Mouse (Mus musculus) heart, embryonic 14.5 days (tissue): ENCODE measurements at regions not wholly inside any gene's neighbourhood (a gene's known extent, or its start where the extent isn't known, plus 50 kb on each side); places are given as distances from the start of the nearest gene placed in this dataset.

Source experiments
- ATAC-seq: fragments of 200-750 bp; cut with Nextera tagmentation; 2 replicates; pipeline ENCODE4 v1.8.0; 2017; ENCODE audit warnings: low read depth, moderate TSS enrichment; ENCODE audit not compliant: insufficient number of reproducible peaks, insufficient read depth, low FRiP score
- H3K27ac ChIP-seq, 2 experiments: fragments of 200-500 bp in 1 of 2; fragments of 300-500 bp in 1 of 2; sonication (generic) in 1 of 2; replicated peaks in 1 of 2; 2 replicates each; pipeline ENCODE4 v1.5.1; 2012 to 2014; ENCODE audit warnings: low read depth in 2 of 2, low read length in 2 of 2, control low read depth in 1 of 2, mild to moderate bottlenecking in 1 of 2, mixed read lengths in 1 of 2; ENCODE audit not compliant: control insufficient read depth in 1 of 2, insufficient read depth in 1 of 2
- H3K27me3 ChIP-seq: fragments of 300-500 bp; sonication (generic); 2 replicates; pipeline ENCODE4 v1.6.1; 2014; ENCODE audit warnings: mild to moderate bottlenecking, low read length, control low read depth; ENCODE audit not compliant: control insufficient read depth, insufficient read depth
- H3K36me3 ChIP-seq: fragments of 300-500 bp; sonication (generic); 2 replicates; pipeline ENCODE4 v1.6.1; 2014; ENCODE audit warnings: mild to moderate bottlenecking, control low read depth, low read length, mixed read lengths; ENCODE audit not compliant: control insufficient read depth, insufficient read depth
- H3K4me1 ChIP-seq, 2 experiments: fragments of 200-500 bp in 1 of 2; fragments of 300-500 bp in 1 of 2; sonication (generic) in 1 of 2; 2 replicates each; pipeline ENCODE4 v1.6.1; 2012 to 2014; ENCODE audit warnings: low read length in 2 of 2, control low read depth in 1 of 2, mixed read lengths in 1 of 2; ENCODE audit not compliant: control insufficient read depth in 2 of 2, insufficient read depth in 2 of 2
- H3K4me2 ChIP-seq: fragments of 300-500 bp; sonication (generic); 2 replicates; pipeline ENCODE4 v1.6.1; 2014; ENCODE audit warnings: mild to moderate bottlenecking, low read length
- H3K4me3 ChIP-seq, 2 experiments: fragments of 200-500 bp in 1 of 2; fragments of 300-500 bp in 1 of 2; sonication (generic) in 1 of 2; 2 replicates each; pipeline ENCODE4 v1.5.1; 2012 to 2014; ENCODE audit warnings: low read length in 2 of 2, mild to moderate bottlenecking in 2 of 2, control low read depth in 1 of 2, low read depth in 1 of 2, moderate library complexity in 1 of 2; ENCODE audit not compliant: control insufficient read depth in 1 of 2, insufficient read depth in 1 of 2
- H3K9ac ChIP-seq: fragments of 300-500 bp; sonication (generic); 2 replicates; pipeline ENCODE4 v1.6.1; 2014; ENCODE audit warnings: mild to moderate bottlenecking, low read length
- H3K9me3 ChIP-seq: fragments of 300-500 bp; sonication (generic); 2 replicates; pipeline ENCODE4 v1.6.1; 2016; ENCODE audit warnings: low read length, control low read depth; ENCODE audit not compliant: control insufficient read depth
- WGBS: fragments of 180-500 bp; shearing (Covaris S2); extraction: QIAGEN DNeasy Blood & Tissue Kit; methylation state at CpG from one replicate; pipeline ENCODE4 v1.1.7; 2014; 5-methylcytosine and 5-hydroxymethylcytosine counted together

DNA sequence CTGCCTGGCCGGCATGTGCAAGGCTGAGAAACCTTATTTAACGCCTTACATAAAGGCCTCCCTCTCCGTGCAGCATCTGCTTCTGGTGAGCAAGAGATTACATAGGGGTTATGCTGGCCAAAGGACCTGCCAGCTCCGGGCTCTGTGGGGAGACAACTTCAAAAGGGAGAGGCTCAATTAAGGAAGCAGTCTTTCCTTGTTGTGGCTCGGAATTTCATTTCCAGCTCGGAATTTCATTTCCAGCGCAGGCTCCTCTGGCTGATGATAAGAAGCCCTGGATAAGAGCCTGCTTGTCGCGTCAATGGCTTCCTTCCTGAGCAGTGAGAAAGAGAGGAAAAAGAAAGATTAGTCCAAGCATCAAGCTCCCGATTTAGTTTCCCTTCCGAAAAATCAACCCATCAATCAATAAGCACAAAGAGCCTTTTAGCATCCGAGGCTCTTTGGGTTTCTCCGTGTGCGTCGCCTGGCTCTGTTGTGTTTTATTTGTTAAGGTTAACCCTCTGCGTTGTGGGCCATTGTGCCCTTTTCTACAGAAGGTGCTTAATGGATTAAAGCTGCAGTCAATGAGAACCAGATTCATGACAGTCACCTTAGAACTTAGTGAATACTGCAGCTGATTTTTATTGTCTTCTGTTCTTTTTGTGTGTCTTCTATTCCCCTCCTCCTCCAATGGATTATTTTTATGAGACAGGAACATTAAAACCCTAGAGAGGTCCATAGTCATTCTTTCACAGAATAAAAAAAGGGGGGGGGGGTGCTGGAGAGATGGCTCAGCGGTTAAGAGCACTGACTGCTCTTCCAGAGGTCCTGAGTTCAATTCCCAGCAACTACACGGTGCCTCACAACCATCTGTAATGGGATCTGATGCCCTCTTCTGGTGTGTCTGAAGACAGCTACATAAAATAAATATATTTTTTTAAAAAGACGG is 218.3 kb downstream of the Myo1b start:
- no peaks in the 10 kb centered on the region for H3K27me3 ChIP-seq
- H3K36me3 ChIP-seq, result no peaks in the 10 kb centered on the region
- no peak for ATAC-seq
- WGBS, result 16% methylated on average over 19 of the region's 19 CpGs
- H3K4me3 ChIP-seq, result peak overlapping the region; percentile 33 to 35
- H3K4me1 ChIP-seq, result peaks cover 6 to 14% of the 10 kb centered on the region in 2 experiments; a peak in 3 of 4 replicates
- H3K9me3 ChIP-seq, result no peaks in the 10 kb centered on the region
- H3K27ac ChIP-seq, result peak overlapping the region; percentile 45 to 68
- H3K4me2 ChIP-seq, result peak overlapping the region; percentile 64
- H3K9ac ChIP-seq, result peak overlapping the region; percentile 57

DNA sequence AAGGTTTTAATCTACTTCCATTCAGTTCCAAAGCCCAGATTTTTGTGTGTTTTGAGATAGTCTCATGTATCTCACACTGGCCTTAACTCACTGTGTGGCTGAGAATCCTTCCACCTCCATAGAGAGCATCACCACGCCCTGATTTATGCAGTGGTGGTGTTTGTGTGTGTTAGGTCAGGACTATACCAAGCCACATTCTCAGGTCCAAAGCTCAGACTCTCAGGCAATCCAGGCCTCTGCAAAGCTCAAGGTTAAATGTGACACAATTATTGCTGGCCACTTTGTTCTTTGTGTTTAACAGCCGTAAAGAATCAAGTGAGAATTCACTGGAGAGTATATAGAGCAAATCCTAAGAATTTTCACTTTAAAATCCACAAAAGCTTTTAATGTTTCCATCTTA is 218.2 kb upstream of the Nabp1 start:
- no peak for ATAC-seq
- 68% methylated on average over 2 of the region's 2 CpGs for WGBS

DNA sequence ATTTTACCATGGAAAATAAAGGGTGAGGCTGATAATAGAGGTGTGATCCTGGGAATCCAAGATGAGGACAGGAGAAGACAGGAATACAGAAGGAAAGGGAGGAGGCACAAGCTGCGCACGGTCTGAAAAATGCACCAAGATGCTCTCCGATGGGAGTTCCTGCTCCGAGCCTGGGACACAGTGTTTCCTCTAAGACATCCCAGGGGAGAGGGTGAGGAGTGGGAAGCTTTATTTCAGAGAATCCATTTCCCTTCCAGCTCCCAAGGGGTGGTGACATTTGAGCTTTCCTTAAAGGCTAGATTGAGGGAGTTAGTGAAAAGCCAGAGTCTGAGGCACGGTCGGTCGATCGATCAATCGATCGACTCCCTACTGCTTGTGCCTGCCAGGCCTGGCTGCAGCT is 212.7 kb upstream of the Nabp1 start:
- ATAC-seq, result no peak
- no peaks in the 10 kb centered on the region for H3K9me3 ChIP-seq
- no peaks in the 10 kb centered on the region for H3K36me3 ChIP-seq
- H3K4me3 ChIP-seq, result no peak overlapping the region
- no peak overlapping the region for H3K9ac ChIP-seq
- H3K27me3 ChIP-seq, result no peaks in the 10 kb centered on the region
- no peak overlapping the region for H3K4me2 ChIP-seq
- no peak overlapping the region for H3K27ac ChIP-seq
- peaks cover 0 to 5% of the 10 kb centered on the region in 2 experiments; a peak in 3 of 4 replicates for H3K4me1 ChIP-seq
- 86% methylated on average over 10 of the region's 10 CpGs for WGBS

More for the DNA sequence above, 218.2 kb upstream of the Nabp1 start:
- no peak overlapping the region for H3K9ac ChIP-seq
- H3K27me3 ChIP-seq, result no peaks in the 10 kb centered on the region
- H3K36me3 ChIP-seq, result no peaks in the 10 kb centered on the region
- no peak overlapping the region for H3K4me3 ChIP-seq
- no peak overlapping the region for H3K4me2 ChIP-seq
- H3K9me3 ChIP-seq, result no peaks in the 10 kb centered on the region
- peaks cover 6 to 14% of the 10 kb centered on the region in 2 experiments; a peak in 3 of 4 replicates for H3K4me1 ChIP-seq
- no peak overlapping the region for H3K27ac ChIP-seq

DNA sequence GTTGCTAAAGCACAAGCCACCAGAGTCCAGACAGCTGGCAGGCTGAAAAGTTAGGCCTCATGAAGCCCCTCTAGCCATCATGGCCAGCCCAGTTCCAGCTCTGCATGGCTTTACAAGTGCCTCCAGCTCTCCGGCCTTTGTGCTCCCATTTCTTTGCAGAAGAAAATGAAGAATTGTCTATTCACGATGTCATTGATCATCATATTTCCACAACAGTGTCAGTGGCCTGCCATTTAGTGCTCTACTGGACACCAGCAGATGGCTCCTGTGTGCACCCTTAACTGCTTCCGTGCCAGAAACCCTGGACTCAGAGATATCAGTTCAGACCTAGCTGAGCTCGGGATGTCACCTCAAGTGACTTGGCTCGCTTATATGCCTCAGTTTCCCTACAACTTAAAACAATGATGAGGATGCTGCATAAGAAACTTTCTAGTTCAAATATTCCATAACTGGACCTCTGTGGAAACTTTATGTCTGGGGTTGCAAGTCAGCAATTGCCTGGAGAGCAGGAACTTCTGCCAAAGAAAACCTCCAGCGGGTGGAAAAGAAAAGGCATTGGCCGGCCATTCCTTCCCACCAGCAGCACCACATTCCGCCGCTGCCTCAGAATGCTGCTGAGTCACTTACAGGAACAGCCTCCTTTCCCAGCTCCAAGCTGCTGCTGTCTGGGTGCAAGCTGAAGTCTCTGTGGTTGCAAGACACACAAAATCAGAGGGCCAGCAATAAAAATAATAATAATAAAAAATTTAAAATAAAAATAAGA is 211.4 kb upstream of the Nabp1 start:
- H3K9ac ChIP-seq, result no peak overlapping the region
- H3K9me3 ChIP-seq, result no peaks in the 10 kb centered on the region
- no peak overlapping the region for H3K27ac ChIP-seq
- H3K4me2 ChIP-seq, result no peak overlapping the region
- H3K36me3 ChIP-seq, result no peaks in the 10 kb centered on the region
- 42% methylated on average over 9 of the region's 9 CpGs for WGBS
- no peaks in the 10 kb centered on the region for H3K27me3 ChIP-seq
- H3K4me1 ChIP-seq, result peaks cover 0 to 5% of the 10 kb centered on the region in 2 experiments; a peak in 3 of 4 replicates
- no peak for ATAC-seq
- H3K4me3 ChIP-seq, result no peak overlapping the region

DNA sequence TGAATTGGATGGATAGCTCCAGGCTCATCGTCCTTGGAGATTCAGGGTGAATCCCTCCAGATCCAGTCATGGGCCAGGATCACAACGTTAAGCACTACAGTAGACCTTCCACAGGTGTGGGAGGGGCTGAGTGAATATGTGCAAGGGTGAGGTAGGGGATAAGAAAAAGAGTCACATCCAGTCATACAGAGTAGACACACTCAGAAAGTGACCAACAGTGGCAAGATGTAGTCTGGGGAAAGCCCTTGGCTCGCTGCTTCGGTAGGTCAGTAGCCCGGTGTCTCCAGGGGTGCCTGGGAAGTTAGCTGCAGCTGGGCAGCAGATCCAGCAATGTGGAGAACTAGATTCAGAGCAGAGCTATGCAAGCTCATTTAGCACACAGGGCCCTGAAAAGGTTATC is 210.7 kb upstream of the Nabp1 start:
- H3K9ac ChIP-seq, result no peak overlapping the region
- H3K27me3 ChIP-seq, result no peaks in the 10 kb centered on the region
- no peak overlapping the region for H3K4me3 ChIP-seq
- H3K4me1 ChIP-seq, result peaks cover 0 to 5% of the 10 kb centered on the region in 2 experiments; a peak in 3 of 4 replicates
- WGBS, result 79% methylated on average over 5 of the region's 5 CpGs
- H3K4me2 ChIP-seq, result no peak overlapping the region
- no peaks in the 10 kb centered on the region for H3K9me3 ChIP-seq
- no peak for ATAC-seq
- no peak overlapping the region for H3K27ac ChIP-seq
- H3K36me3 ChIP-seq, result no peaks in the 10 kb centered on the region

DNA sequence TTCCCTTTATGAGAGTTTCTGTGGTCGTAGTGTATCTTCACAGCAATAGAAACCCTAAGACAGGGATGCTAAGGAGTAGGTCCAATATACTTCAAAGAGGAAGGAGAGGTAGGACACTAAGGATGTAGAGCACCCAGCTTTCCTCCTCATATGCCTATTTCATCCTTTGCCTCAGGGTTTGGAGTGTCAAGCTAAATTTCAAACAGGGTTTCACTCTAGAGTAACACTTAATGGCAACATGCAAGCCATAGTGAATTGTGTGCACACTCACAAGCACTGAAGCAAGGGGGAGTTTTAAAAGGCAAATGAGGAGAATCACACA is 210.0 kb upstream of the Nabp1 start:
- Histone ChIP-seq H3K4me2 (no peak overlapping the region), H3K36me3 (no peaks in the 10 kb centered on the region), H3K4me1 (peaks cover 0 to 5% of the 10 kb centered on the region in 2 experiments; a peak in 3 of 4 replicates), H3K27ac (no peak overlapping the region), H3K9me3 (no peaks in the 10 kb centered on the region), H3K9ac (no peak overlapping the region), H3K27me3 (no peaks in the 10 kb centered on the region), H3K4me3 (no peak overlapping the region)
- no peak for ATAC-seq
- WGBS, result 67% methylated on average over 1 of the region's 1 CpGs

DNA sequence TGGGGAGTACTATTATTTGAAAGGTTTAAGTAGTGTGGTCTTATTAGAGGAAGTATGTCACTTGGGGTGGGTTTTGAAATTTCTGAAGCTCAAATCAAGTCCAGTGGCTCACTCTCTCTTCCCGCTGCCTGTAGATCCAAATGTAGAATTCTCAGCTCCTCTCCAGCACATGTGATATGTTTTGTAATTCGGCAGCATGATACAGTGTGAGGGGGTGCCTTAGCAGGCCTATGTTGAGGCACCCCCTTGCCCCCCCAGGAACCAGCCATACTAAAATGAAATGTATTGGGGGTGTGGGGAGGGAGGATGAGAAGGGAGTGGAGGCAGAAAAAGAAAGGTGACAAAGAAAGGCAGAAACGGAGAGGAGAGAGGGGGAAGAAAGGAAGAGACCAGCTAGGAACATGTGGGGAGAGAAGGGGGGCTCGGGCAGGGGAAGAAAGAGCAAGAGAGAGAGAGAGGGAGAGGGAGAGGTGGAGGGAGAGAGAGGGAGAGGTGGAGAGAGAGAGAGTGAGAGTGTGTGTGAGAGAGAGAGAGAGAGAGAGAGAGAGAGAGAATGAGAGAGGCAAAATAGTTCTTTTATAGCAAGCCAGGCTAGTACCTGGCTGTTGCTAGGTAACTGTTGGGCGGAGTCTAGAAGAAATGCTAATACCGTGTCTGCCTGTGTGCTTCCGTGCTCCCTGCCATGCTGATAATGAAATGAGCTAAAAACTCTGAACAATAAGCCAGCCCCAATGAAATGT is 209.4 kb upstream of the Nabp1 start:
- Histone ChIP-seq H3K9ac (no peak overlapping the region), H3K27ac (no peak overlapping the region), H3K27me3 (no peaks in the 10 kb centered on the region), H3K4me1 (no peaks in the 10 kb centered on the region; a peak in 2 of 4 replicates), H3K9me3 (no peaks in the 10 kb centered on the region), H3K4me3 (no peak overlapping the region), H3K4me2 (no peak overlapping the region), H3K36me3 (no peaks in the 10 kb centered on the region)
- 42% methylated on average over 7 of the region's 7 CpGs for WGBS
- ATAC-seq, result no peak
